Mouse (Mus musculus) lung, postnatal 14 days (tissue): ENCODE measurements at regions not wholly inside any gene's neighbourhood (a gene's known extent, or its start where the extent isn't known, plus 50 kb on each side); places are given as distances from the start of the nearest gene placed in this dataset.

Experiments used
- DNase-seq: peaks from one replicate; pipeline ENCODE4 v3.0.0; 2021

GRCm38 (mm10) chr13:48104766-48105165, 156.3 kb upstream of the Id4 start:
- DNase-seq: peak; percentile 5

GRCm38 (mm10) chr13:48106946-48107345, 154.1 kb upstream of the Id4 start:
- no peak for DNase-seq

- no peak for DNase-seq
Measured at GRCm38 (mm10) chr13:48115890-48116289, 145.1 kb upstream of the Id4 start.

DNA sequence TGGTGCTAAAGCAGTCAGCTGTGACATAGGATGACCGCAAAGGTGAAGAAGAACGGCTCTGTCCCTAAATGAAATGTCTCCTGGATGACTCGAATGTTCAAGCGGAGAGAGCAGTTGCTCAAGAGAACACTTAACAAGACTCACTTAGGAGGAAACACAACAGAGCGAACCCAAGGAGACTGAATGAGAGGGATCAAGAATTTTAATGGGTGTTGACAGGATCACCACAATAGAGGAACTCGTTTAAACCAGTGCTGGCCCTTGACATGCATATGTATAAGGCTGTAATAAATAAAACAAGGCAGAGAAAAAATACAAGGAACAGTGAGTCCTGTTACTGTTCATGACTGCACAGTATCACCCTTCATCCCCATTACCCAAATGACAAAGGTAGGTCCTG, 134.4 kb upstream of the Id4 start:
- no peak for DNase-seq

DNA sequence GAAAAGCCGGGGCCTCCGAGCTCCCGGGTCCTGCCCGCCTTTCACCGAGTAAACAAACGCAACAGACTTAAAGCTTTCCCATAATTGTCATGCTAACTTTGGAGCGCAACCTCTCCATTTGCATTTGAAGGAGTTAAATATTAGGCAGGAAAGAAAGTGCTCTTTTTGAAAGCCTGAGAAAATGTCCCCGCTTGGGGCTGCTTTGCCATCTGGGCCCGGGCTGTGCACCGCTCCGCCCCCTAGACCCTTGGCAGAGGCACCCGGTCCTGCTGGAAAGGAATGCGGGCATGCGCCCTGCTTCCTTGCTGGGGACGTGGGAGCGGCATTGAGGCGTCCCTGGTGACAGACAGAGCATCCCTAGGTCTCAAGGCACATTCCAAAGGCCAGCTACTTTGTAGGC, 130.3 kb upstream of the Id4 start:
- peak; percentile 65 for DNase-seq

DNA sequence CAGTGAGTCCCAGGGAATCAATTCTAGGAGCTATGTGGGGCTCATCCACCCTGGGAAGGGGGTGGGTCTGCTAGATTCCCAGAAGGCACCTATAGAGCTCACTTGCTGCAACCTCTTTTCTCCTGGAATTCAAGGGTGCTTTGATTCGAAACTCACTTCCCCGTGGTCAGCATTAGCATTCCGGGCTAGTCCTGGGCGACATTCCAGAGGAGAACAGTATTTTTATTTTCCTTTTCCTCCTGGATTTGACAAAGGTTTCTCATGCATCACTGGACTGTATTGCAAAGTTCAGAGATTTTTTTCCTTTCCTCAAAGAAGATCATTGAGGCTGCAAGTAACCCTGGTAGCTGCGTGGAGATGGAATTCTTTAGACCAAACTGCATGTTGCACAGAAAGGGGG, 129.3 kb upstream of the Id4 start:
- DNase-seq: no peak

DNA sequence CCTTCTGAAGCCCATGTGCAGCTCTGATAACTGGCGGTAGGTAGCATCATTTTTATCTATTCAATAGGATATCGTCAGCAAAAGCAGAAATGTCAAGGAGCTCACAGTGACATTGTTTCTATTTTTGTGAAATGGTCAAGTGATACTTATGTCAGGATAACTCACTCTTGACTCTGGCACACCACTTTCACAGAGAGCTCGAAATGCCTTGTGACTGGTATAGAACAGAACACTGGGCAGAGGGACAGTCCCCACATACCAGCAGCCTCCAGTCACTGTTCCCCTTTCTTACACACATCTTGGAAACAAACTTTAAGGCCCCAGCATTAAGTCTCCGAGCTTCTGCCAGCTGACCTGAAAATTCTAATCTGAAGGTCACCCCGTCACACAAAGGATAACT, 115.1 kb upstream of the Id4 start:
- DNase-seq: no peak

DNA sequence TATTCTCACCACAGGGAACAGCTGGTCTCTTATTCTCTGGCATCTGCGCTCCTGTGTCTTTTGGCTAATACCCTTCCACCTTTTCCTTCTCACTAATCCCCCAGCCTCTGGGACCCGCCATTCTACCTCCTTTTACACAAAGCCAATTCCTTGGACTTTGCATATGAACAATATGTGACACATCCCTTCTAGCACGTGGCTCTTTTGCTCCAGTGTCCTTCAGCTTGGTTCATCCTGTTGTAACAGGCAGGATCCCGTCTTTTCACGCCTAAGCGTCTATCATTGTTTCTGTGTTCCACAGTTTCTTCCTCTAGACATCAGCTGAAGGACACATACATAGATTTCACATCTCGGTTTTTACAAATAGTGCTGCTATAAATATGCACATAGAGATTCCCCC, 114.0 kb upstream of the Id4 start:
- DNase-seq: no peak

- no peak for DNase-seq
Measured at GRCm38 (mm10) chr13:48153248-48153647, 107.8 kb upstream of the Id4 start.

- DNase-seq: no peak
Measured at GRCm38 (mm10) chr13:48153684-48154413, 107.2 kb upstream of the Id4 start.

DNA sequence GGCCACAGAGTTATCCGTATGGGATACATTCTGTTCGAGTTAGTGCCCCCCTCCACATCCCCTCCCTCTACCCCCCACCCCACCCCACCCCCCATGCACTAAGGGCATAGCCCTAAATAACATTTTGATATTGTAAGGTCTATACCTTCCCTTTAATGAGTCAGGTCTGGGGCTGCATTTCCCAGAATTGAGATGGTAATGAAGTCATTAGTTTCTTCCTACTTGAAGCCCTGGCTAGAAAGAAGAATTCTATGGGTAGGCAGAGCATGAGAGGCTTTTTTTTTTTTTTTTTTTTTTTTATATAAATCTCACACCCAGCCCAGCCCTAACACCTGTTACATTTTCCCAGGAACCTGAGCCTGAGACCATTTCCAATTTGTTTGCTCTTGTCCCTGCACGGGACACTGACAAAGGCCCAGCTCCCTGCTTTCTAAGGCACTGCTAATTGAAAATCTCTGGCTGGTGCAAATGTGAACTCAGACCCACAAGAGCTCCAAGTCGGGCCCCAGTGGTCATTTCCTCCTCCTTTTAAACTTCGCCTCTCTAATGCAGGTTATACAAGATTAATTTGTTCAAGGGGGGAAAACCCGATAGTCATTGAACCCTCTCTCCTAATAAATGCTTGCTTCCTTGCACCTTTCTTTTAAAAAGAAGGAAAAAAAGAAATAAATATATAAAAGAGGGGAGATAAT, 106.5 kb upstream of the Id4 start:
- no peak for DNase-seq

GRCm38 (mm10) chr13:48159020-48159910, 101.8 kb upstream of the Id4 start:
- no peak for DNase-seq

GRCm38 (mm10) chr13:48160161-48160560, 100.9 kb upstream of the Id4 start:
- DNase-seq: no peak

- DNase-seq: no peak
Measured at GRCm38 (mm10) chr13:48161339-48161738, 99.7 kb upstream of the Id4 start.

- no peak for DNase-seq
Measured at GRCm38 (mm10) chr13:48164586-48164985, 96.4 kb upstream of the Id4 start.

DNA sequence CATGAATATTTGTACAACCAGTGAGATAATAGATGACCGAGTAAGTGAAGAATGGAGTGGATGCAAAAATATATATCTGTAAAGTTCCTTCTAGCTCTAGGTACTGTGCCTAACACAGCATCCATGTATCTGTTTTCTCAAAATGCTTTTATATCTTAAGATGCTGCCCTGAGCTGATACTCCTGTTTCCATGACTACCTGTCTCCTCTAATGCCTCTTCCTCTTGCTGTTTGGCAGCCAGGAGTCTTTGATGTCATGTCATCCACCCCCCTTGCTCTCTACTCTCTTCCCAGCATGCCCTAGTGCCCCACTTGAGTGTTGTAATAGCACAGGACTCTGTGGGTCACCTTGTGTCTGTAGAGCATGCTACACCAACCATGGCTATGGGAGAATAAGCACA, 95.2 kb upstream of the Id4 start:
- DNase-seq: no peak

GRCm38 (mm10) chr13:48167976-48168375, 93.1 kb upstream of the Id4 start:
- no peak for DNase-seq

- DNase-seq: no peak
Measured at GRCm38 (mm10) chr13:48171309-48171953, 89.6 kb upstream of the Id4 start.

DNA sequence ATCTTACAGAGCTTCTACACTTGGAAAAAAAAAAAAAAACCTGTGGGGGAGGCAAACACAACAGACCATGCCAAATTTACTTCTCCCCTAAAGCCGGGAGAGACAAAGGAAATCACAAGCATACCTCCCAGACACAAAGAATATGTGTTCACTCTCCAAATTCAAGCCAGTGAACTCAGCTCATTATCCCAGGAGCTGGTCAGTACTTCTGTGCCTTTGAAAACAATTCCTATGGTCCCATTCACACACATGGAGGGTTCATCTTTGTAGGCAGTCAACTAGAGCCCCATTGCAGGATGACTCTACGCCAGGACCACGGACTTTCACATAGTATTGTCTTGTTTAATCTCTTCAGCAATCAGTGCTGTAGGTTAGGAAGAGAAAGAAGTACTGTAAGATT, 89.0 kb upstream of the Id4 start:
- DNase-seq: no peak

- no peak for DNase-seq
Measured at GRCm38 (mm10) chr13:48192476-48192875, 68.6 kb upstream of the Id4 start.

DNA sequence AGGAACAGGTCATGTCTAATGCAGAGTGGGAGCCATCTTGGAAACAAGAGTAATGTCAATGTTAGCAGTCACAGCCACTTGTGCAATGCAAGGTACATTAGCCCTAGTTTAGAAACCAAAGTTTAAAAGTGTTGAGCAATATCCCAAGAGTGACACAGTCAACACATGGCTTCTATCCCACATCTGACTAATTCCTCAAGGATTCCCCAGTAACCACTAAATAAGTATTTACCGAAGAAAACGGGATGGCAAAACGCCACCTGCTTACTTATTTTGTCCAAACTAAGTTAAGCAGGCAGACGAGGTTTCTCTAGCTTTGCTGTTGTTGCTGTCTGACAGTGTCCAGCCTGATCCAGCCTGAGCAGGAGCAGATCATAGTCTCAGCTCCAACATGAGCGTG, 67.1 kb upstream of the Id4 start:
- peak; percentile 18 for DNase-seq

GRCm38 (mm10) chr13:48207824-48208223, 53.2 kb upstream of the Id4 start:
- DNase-seq: no peak
